Mouse (Mus musculus) limb, embryonic 15.5 days (tissue): ENCODE data around the gene Nenf. TPM values are rescaled to one million over a fixed set of nuclear protein-coding genes. Genes with fewer than 3 reads are reported as not detected.

Source experiments
- ATAC-seq: fragments of 200-750 bp; cut with Nextera tagmentation; 2 replicates; pipeline ENCODE4 v1.8.0; 2017; ENCODE audit warnings: low read depth, moderate TSS enrichment; ENCODE audit not compliant: insufficient number of reproducible peaks, low FRiP score, low TSS enrichment
- H3K27ac ChIP-seq: fragments of 300-500 bp; sonication (generic); 2 replicates; pipeline ENCODE4 v1.5.1; 2015; ENCODE audit warnings: moderate library complexity, mild to moderate bottlenecking, inconsistent platforms
- H3K27me3 ChIP-seq: fragments of 300-500 bp; sonication (generic); 2 replicates; pipeline ENCODE4 v1.6.1; 2015; ENCODE audit warnings: inconsistent platforms
- H3K36me3 ChIP-seq: fragments of 300-500 bp; sonication (generic); 2 replicates; pipeline ENCODE4 v1.6.1; 2015; ENCODE audit warnings: inconsistent platforms
- H3K4me1 ChIP-seq: fragments of 300-500 bp; sonication (generic); 2 replicates; pipeline ENCODE4 v1.6.1; 2015; ENCODE audit warnings: inconsistent platforms
- H3K4me2 ChIP-seq: fragments of 300-500 bp; sonication (generic); 2 replicates; pipeline ENCODE4 v1.6.1; 2015; ENCODE audit warnings: mild to moderate bottlenecking, inconsistent platforms
- H3K4me3 ChIP-seq: fragments of 300-500 bp; sonication (generic); 2 replicates; pipeline ENCODE4 v1.5.1; 2015; ENCODE audit warnings: mild to moderate bottlenecking, inconsistent platforms
- H3K9ac ChIP-seq: fragments of 300-500 bp; sonication (generic); 2 replicates; pipeline ENCODE4 v1.6.1; 2015; ENCODE audit warnings: inconsistent platforms
- H3K9me3 ChIP-seq: fragments of 300-500 bp; sonication (generic); 2 replicates; pipeline ENCODE4 v1.6.1; 2016; ENCODE audit warnings: inconsistent platforms
- WGBS: fragments of 180-500 bp; shearing (Covaris S2); methylation state at CpG from one replicate; pipeline ENCODE4 v1.1.7; 2015; 5-methylcytosine and 5-hydroxymethylcytosine counted together
- polyA plus RNA-seq: library from polyadenylated mRNA; unstranded; fragments of >200 nt; fragmentation: Nextera tagmentation; extraction: Ambion mirVana; gene quantifications from 2 replicates; pipeline ENCODE4 v1.2.1, GENCODE M21; 2015

Gene Nenf
- polyA plus RNA-seq, result 111 and 112 TPM in 2 replicates

DNA sequence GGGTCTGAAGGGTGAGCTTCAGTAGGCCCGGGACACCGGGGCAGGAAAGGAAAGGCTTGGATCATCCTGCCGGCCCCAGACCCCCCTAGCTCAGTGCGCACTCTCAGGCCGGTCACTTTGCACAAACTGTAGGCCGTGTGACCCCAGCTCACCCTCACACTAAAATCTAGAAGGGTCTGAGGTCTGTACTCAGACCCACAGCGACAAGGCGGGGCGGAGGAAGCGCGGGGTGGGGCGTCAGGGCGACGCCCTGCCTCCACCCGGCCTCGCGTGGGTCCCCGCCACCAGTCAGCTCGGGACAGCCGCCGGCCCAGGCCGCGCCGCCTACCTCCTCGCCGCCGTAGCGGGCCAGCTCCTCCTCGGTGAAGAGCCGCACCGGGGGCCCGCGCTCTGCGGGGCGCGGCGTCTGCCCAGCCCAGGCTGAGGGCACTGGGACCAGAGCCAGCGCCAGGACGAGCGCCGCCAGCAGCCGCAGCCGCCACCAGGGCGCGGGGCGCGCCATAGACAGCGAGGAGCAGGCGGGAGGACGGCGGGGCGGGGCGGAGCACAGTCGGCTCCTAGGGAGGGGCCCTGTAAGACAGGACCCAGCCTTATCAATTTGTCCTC, at the start of gene Nenf:
Nenf (minus strand) TSS at position 604 of the 606 bp plus-strand sequence.
- Histone ChIP-seq H3K27ac (peak within 1 kb of the TSS; percentile 85), H3K4me2 (peak within 1 kb of the TSS; percentile 69), H3K9ac (peak within 1 kb of the TSS; percentile 85), H3K4me1 (peaks cover 20% of the 10 kb centered on the region), H3K36me3 (no peaks in the 10 kb centered on the region), H3K4me3 (peak within 1 kb of the TSS; percentile 77), H3K27me3 (no peaks in the 10 kb centered on the region), H3K9me3 (no peaks in the 10 kb centered on the region)
- WGBS, result under 1% methylated on average over 49 of the region's 54 CpGs
- peak; percentile 84 for ATAC-seq

DNA sequence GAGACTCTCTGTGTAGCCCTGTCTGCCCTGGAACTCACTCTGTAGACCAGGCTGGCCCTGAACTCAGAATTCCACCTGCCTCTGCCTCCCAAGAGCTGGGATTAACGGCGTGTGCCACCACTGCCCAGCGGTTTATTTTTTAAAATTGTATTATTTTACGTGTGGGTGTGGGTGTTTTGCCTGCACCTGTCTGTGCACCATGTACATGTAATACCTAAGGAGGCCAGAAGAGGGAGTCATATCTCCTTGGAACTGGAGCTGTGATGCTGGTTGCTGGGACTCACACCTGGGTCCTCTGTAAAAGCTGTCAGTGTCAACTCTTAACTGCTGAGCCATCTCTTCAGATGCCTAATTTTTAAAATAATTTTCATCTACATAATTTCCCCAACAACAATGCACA, 46.5 kb upstream of the Nenf start:
- H3K4me3 ChIP-seq, result no peak overlapping the region
- no peak overlapping the region for H3K4me2 ChIP-seq
- ATAC-seq, result no peak
- WGBS, result 67% methylated on average over 4 of the region's 4 CpGs
- no peaks in the 10 kb centered on the region for H3K27me3 ChIP-seq
- peaks cover 14% of the 10 kb centered on the region; the same call in 1 of the 2 replicates for H3K36me3 ChIP-seq
- no peaks in the 10 kb centered on the region for H3K9me3 ChIP-seq
- no peak overlapping the region for H3K27ac ChIP-seq
- 0 out of 2 replicates have a peak, but pooled peaks cover 2% of the 10 kb centered on the region for H3K4me1 ChIP-seq
- H3K9ac ChIP-seq, result no peak overlapping the region

- Histone ChIP-seq H3K27ac (no peak overlapping the region), H3K36me3 (peaks cover 15% of the 10 kb centered on the region), H3K9ac (no peak overlapping the region), H3K4me1 (0 out of 2 replicates have a peak, but pooled peaks cover 2% of the 10 kb centered on the region), H3K27me3 (no peaks in the 10 kb centered on the region), H3K9me3 (no peaks in the 10 kb centered on the region), H3K4me3 (no peak overlapping the region), H3K4me2 (no peak overlapping the region)
- ATAC-seq, result no peak
- 77% methylated on average over 6 of the region's 6 CpGs for WGBS
Measured at GRCm38 (mm10) chr1:191362412-191362811, 44.4 kb upstream of the Nenf start.

DNA sequence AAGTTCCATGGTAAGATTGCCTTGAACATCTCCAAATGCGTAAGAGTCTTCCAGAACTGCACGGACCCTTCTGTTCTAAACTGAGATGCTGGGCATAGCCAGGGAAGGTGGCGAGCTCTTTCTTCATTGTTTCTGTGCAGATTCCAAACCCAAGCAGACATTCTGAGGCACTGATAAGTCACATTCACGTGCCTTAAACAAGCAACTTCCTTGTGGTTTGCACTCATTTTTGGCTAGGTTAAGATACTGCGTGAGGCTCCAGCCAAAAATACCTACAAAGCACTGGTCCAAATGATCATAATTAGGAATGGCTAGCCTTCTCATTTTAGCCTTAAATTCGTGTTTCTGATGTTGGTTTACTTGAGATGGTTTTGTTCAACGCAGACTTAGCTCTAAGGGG, 41.5 kb upstream of the Nenf start:
- Histone ChIP-seq H3K9me3 (no peaks in the 10 kb centered on the region), H3K27ac (no peak overlapping the region), H3K27me3 (no peaks in the 10 kb centered on the region), H3K4me3 (no peak overlapping the region), H3K4me2 (no peak overlapping the region), H3K36me3 (peaks cover 36% of the 10 kb centered on the region), H3K4me1 (no peaks in the 10 kb centered on the region), H3K9ac (no peak overlapping the region)
- no peak for ATAC-seq
- 83% methylated on average over 7 of the region's 7 CpGs for WGBS

- Histone ChIP-seq H3K4me3 (no peak overlapping the region), H3K36me3 (peaks cover 44% of the 10 kb centered on the region), H3K9ac (no peak overlapping the region), H3K4me1 (peaks cover 6% of the 10 kb centered on the region; the same call in 1 of the 2 replicates), H3K4me2 (no peak overlapping the region), H3K27me3 (no peaks in the 10 kb centered on the region), H3K27ac (no peak overlapping the region), H3K9me3 (no peaks in the 10 kb centered on the region)
- no peak for ATAC-seq
- 51% methylated on average over 1 of the region's 1 CpGs for WGBS
Measured at GRCm38 (mm10) chr1:191356936-191357335, 38.9 kb upstream of the Nenf start.

DNA sequence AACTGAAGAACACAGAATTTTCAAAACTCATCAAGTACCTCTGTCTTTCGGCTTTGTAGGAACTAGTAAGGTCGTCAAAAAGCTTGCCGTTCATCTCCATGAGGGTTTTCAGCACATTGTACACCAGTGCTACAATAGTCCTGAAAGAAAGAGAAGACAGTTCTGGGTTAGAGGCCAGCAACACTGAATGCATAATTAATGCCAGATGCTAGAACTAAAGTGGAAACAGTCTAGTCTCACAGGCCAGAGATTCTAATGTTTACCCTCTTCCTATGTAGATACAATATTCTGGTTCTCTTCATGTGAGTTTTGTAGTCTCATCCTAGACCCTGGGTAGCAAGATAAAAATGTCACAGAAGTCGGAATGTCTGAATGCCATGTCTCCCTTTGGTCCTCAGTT, 35.8 kb upstream of the Nenf start:
- H3K4me3 ChIP-seq, result no peak overlapping the region
- peaks cover 54% of the 10 kb centered on the region for H3K36me3 ChIP-seq
- H3K9me3 ChIP-seq, result no peaks in the 10 kb centered on the region
- H3K4me1 ChIP-seq, result peaks cover 6% of the 10 kb centered on the region; the same call in 1 of the 2 replicates
- ATAC-seq, result no peak
- H3K27me3 ChIP-seq, result no peaks in the 10 kb centered on the region
- 55% methylated on average over 4 of the region's 4 CpGs for WGBS
- H3K9ac ChIP-seq, result no peak overlapping the region
- H3K27ac ChIP-seq, result peak overlapping the region; percentile 38; the same call in 1 of the 2 replicates
- no peak overlapping the region for H3K4me2 ChIP-seq

- WGBS, result 45% methylated on average over 14 of the region's 14 CpGs
- no peak for ATAC-seq
- no peaks in the 10 kb centered on the region for H3K9me3 ChIP-seq
Measured at GRCm38 (mm10) chr1:191352786-191353488, 34.9 kb upstream of the Nenf start.

GRCm38 (mm10) chr1:191350355-191350754, 32.4 kb upstream of the Nenf start:
- Histone ChIP-seq H3K4me2 (no peak overlapping the region), H3K4me3 (no peak overlapping the region), H3K27ac (no peak overlapping the region), H3K9ac (no peak overlapping the region), H3K4me1 (peaks cover 6% of the 10 kb centered on the region; the same call in 1 of the 2 replicates), H3K27me3 (no peaks in the 10 kb centered on the region), H3K9me3 (no peaks in the 10 kb centered on the region), H3K36me3 (peaks cover 59% of the 10 kb centered on the region)
- ATAC-seq, result no peak
- WGBS, result 92% methylated on average over 5 of the region's 5 CpGs

More at GRCm38 (mm10) chr1:191352786-191353488, 34.9 kb upstream of the Nenf start:
- H3K4me2 ChIP-seq, result no peak overlapping the region
- peaks cover 6% of the 10 kb centered on the region; the same call in 1 of the 2 replicates for H3K4me1 ChIP-seq
- H3K4me3 ChIP-seq, result no peak overlapping the region
- H3K27ac ChIP-seq, result peak overlapping the region; percentile 70
- H3K9ac ChIP-seq, result no peak overlapping the region
- H3K36me3 ChIP-seq, result peaks cover 54% of the 10 kb centered on the region
- no peaks in the 10 kb centered on the region for H3K27me3 ChIP-seq

DNA sequence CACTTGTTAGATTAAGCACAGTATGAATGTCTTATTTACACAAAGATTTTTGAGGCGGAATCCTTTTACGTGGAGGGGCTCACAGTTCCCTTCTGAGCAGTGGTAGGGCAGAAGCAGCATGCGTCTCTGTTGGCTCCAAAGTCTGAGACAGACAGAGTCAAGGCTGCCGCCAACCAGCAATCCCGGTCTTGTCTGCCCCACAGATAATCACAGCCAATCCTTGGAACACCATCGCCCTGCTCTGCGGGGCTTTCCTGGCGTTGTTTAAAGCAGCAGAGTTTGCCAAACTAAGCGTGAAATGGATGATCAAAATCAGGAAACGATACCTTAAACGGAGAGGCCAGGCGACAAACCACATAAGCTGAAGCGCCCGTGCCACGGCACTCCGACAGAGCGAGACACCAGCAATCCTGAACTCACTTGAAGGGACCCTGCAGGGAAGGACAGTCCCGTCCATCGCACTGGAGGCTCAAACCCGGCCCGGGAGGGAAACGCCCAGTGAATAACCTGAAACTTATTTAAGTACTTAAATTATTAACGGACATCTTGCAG, 31.6 kb upstream of the Nenf start:
- Histone ChIP-seq H3K4me1 (peaks cover 6% of the 10 kb centered on the region; the same call in 1 of the 2 replicates), H3K4me3 (no peak overlapping the region), H3K27ac (no peak overlapping the region), H3K4me2 (no peak overlapping the region), H3K9me3 (no peaks in the 10 kb centered on the region), H3K36me3 (peaks cover 56% of the 10 kb centered on the region), H3K27me3 (no peaks in the 10 kb centered on the region), H3K9ac (no peak overlapping the region)
- no peak for ATAC-seq
- 81% methylated on average over 23 of the region's 23 CpGs for WGBS

GRCm38 (mm10) chr1:191348996-191349395, 31.0 kb upstream of the Nenf start:
- 60% methylated on average over 5 of the region's 5 CpGs for WGBS
- H3K36me3 ChIP-seq, result peaks cover 53% of the 10 kb centered on the region
- no peak for ATAC-seq

DNA sequence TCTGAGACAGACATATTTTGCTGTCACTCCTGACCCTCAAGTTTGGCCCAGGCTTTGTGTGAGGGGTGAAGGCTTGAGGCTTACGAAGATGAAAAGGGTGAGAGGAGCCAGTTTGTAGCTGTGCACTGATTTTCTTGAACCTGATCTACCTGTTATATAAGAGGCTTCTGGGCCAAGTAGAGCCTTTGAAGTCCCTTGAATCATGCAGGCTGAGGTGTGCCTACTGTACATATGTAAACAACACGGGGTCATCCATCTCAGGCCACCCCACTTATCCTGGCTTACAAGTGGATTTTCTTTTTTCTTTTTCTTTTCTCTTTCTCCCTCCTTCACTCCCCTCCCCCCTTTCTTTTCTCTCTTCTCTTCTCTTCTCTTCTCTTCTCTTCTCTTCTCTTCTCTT, 30.6 kb upstream of the Nenf start:
- Histone ChIP-seq H3K9ac (no peak overlapping the region), H3K4me2 (no peak overlapping the region), H3K4me3 (no peak overlapping the region), H3K9me3 (no peaks in the 10 kb centered on the region), H3K27ac (no peak overlapping the region), H3K4me1 (peaks cover 6% of the 10 kb centered on the region; the same call in 1 of the 2 replicates), H3K27me3 (no peaks in the 10 kb centered on the region), H3K36me3 (peaks cover 51% of the 10 kb centered on the region)
- ATAC-seq, result no peak
- WGBS, result 77% methylated on average over 2 of the region's 2 CpGs

More at GRCm38 (mm10) chr1:191348996-191349395, 31.0 kb upstream of the Nenf start:
- no peaks in the 10 kb centered on the region for H3K9me3 ChIP-seq
- H3K4me2 ChIP-seq, result no peak overlapping the region
- no peaks in the 10 kb centered on the region for H3K27me3 ChIP-seq
- H3K4me3 ChIP-seq, result no peak overlapping the region
- H3K27ac ChIP-seq, result no peak overlapping the region
- no peak overlapping the region for H3K9ac ChIP-seq
- H3K4me1 ChIP-seq, result peaks cover 6% of the 10 kb centered on the region; the same call in 1 of the 2 replicates

GRCm38 (mm10) chr1:191347602-191348001, 29.6 kb upstream of the Nenf start:
- ATAC-seq, result no peak
- Histone ChIP-seq H3K4me1 (no peaks in the 10 kb centered on the region), H3K9ac (no peak overlapping the region), H3K36me3 (peaks cover 57% of the 10 kb centered on the region), H3K4me3 (no peak overlapping the region), H3K9me3 (no peaks in the 10 kb centered on the region), H3K27ac (no peak overlapping the region), H3K4me2 (no peak overlapping the region), H3K27me3 (no peaks in the 10 kb centered on the region)
- WGBS, result 84% methylated on average over 8 of the region's 8 CpGs
